16 mouse cellular contexts compared by ENCODE assay signal in the genomic region with DNA sequence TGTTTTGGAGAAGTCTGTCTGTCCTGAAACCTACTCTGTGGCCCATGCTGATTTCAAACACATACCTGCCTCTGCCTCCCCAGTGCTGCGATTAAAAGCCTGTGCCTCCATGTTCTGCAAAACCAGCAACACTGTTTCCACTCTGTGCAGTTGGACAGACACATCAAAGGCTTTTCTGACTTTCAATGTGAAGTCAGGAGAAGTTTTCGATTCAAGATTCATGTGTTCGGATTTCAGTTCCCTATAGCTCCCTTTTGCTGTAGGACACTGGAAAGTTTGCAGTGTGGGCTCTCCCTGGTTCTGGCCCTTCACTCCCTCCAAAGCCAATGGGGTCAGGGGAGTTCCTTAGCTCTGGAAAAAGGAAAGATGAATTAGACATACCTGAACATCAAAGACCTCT.
"Had no signal": no experiment of that assay in that cellular context is flagged by ENCODE, and none has a peak within 500 bp of the region (broad histone marks: within the 10 kb centered on the region; RNA-seq: fewer than 3 reads in every experiment).

No protein-coding gene starts in this region.

- H3K9ac ChIP-seq: neural tube, embryonic 13.5 days; neural tube, embryonic 15.5 days; stomach, embryonic 15.5 days had no signal

- H3K4me2 ChIP-seq: neural tube, embryonic 13.5 days; neural tube, embryonic 15.5 days; stomach, embryonic 15.5 days had no signal

- DNase-seq: retina, postnatal 1 day; right cerebral cortex, adult 18-20 months; right cerebral cortex, postnatal 14 days; right cerebral cortex, postnatal 25 days; right cerebral cortex, postnatal 4 days; spleen, adult 18-20 months; thymus, adult 18-20 months; thymus, adult 2 months; thymus, postnatal 14 days; thymus, postnatal 25 days; thymus, postnatal 36 days; thymus, postnatal 4 days had no signal

- H3K27ac ChIP-seq: neural tube, embryonic 13.5 days; neural tube, embryonic 15.5 days; stomach, embryonic 15.5 days; stomach, postnatal 0 days had no signal

- H3K4me1 ChIP-seq: neural tube, embryonic 13.5 days; neural tube, embryonic 15.5 days; stomach, embryonic 15.5 days had no signal

- H3K36me3 ChIP-seq: neural tube, embryonic 13.5 days; neural tube, embryonic 15.5 days; stomach, embryonic 15.5 days had no signal

- H3K27me3 ChIP-seq: neural tube, embryonic 13.5 days; neural tube, embryonic 15.5 days; stomach, embryonic 15.5 days had no signal

- H3K9me3 ChIP-seq: neural tube, embryonic 13.5 days; neural tube, embryonic 15.5 days; stomach, embryonic 15.5 days had no signal

- H3K4me3 ChIP-seq: neural tube, embryonic 13.5 days; neural tube, embryonic 15.5 days; stomach, embryonic 15.5 days had no signal
